Mouse (Mus musculus) cerebellum, adult 8-10 months (tissue): Measurements from ENCODE around the gene Cers6.
A peak's percentile ranks its signal among the peaks of the same experiment; 100 is the strongest.

Experiments
- DNase-seq: peaks from one replicate; pipeline ENCODE4 v3.0.0; 2022

Gene Cers6

DNA sequence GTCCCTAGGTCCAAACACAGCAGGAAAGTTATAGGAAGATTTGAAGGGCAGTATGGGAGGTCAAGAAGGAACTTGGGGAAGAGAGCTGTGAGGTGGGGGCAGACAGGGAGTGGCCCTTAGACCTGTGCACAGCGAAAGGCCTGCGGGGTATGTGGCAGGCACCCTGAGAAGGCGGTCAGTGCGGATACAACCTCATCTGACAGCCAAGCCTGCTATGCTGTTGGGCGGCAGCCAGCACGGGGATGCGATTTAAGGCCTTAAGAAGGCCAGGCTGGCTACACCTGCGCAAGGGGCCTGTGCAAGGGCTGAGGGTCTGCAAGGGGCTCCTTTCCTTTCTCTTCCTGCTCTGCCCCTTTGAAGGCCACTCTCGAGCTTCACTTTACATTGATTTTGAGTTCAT lies 63.1 kb downstream of the Cers6 start:
- peak; percentile 67 for DNase-seq

GRCm38 (mm10) chr2:68925542-68925941 lies 64.3 kb downstream of the Cers6 start:
- no peak for DNase-seq

- no peak for DNase-seq
Observed at GRCm38 (mm10) chr2:68926913-68927790, 65.9 kb downstream of the Cers6 start.

DNA sequence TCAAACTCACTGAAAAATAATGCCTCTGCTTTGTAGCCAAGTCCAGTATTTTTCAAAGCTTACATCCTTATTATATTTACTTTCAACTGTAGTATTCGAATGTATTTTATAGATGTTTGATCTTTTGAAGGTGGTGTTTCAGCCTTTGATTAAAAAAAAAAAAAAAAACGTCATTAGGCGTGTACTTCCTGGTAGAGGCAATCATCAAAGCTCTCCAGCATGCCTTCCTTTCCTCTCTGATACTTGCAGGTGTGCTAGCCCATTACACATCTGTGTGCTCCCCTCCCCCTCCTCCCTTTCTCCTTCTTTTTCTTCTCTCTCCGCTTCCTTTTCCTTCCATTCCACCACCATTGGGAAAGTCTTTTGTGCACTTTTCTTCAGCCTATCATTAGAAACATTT lies 71.0 kb downstream of the Cers6 start:
- DNase-seq: no peak

GRCm38 (mm10) chr2:68932656-68933055 lies 71.4 kb downstream of the Cers6 start:
- no peak for DNase-seq

GRCm38 (mm10) chr2:68934651-68935050 lies 73.4 kb downstream of the Cers6 start:
- no peak for DNase-seq

- DNase-seq: no peak
Observed at GRCm38 (mm10) chr2:68935721-68936294, 74.6 kb downstream of the Cers6 start.

GRCm38 (mm10) chr2:68936773-68937172 lies 75.5 kb downstream of the Cers6 start:
- DNase-seq: no peak

DNA sequence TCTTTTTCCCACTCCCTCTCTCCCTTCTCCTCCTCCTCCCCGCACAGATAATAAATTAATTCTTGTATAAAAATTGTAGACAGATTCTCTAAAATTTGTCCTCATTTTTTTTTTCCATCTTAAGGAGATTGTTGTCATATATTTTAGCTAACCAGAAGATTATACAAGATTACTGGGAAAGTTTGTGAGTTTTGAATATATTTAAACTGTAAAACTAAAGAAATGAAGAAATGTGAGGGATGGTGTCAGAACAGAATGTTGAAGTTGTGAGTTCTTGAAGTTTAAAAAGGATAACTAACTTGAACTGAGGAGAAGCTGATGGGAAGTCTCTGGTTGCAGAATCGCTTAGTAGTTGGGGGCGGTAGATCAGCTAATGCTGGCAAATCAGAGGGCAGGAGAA lies 76.6 kb downstream of the Cers6 start:
- no peak for DNase-seq

DNA sequence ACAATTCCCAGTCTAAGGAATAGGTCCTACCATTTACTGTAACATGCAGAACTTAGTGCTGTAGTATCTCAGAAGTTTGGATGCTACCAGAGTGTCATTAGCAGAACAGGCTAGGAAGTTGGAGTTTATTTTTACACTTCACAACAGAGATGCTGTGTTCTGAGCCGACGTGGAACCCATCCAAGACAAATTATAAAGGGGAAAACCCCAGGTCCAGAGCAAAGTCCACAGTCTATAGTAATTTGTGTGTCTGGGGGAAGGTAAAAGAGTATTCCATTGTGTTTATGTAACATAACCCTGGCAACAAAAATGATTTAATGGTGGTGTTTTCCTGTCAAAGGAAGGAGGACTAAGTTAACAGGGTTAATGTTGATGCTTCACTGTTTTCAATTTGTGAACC lies 83.7 kb downstream of the Cers6 start:
- no peak for DNase-seq

DNA sequence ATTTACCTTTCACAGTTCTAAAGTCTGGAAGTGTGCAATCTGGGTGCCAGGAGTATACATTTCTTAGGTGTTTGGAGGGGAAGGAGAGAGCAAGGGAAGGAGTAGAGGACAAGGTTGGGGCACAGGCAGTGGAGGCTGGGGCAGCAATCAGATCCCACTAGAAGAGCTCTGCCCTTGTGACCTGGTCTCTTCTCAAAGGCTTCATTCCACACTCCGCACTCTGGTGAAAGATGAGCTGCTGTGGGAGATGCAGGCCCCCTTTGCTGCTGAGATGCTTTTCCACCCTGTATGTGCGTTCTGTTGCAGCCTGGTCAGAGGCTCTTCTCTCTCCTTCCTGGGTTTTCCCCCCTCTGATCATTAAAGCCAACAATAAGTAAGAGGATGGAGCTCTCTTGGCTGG lies 84.7 kb downstream of the Cers6 start:
- DNase-seq: no peak

DNA sequence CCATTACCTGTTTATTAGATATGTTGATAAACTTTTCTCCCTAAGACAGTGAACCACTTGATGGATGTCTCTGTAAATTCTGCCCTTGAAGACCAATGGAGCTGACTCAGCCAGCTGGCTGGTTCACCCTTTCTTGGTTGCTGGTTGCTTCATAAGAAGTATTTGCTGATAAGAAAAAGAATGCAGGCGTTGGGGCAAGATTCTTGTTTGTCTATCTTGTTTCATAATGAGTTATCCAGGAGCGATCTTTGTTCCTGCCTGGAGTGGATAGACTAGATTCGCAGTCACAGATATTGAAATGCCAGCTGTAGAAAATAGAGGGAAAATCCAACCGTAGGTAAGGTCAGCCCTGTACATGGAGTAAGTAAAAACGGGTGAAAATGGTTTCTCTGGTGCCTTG lies 85.6 kb downstream of the Cers6 start:
- no peak for DNase-seq

DNA sequence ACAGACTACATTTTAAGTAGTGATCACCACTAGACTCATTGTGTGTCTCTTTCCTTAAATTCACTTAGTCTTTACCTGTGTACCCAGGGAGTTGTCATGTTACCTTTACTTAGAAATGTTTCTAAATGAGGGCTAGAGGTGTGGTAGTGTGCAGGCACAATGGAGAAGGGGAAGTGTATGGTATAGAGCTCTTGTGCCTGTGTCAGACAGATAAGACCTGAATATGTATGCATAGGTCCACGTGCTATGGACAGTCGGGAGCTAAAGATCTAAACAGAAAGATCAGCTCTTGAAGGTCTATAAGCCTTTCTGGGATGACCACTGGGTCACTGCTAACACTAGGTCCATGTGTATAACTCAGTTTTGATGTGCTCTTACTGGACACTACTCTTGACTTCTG lies 87.9 kb downstream of the Cers6 start:
- DNase-seq: no peak

DNA sequence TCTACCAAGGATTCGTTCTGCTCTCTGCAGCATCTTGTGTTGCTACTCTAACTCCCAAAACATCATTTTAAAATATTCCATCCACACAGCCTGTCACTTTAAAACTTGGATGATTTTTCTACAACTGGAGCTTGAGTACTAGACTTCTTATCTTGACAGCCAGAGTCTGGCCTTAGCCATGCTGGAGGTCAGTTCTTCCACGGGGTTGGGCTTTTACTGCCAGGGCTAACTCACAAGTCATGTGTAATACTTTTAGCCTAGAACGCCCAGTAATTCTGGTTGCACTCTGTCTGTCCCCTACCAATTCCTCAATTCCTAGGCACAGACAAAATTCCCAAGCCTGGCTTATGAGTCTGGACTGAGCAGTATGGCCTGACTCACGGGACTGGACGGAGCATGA lies 88.5 kb downstream of the Cers6 start:
- no peak for DNase-seq

DNA sequence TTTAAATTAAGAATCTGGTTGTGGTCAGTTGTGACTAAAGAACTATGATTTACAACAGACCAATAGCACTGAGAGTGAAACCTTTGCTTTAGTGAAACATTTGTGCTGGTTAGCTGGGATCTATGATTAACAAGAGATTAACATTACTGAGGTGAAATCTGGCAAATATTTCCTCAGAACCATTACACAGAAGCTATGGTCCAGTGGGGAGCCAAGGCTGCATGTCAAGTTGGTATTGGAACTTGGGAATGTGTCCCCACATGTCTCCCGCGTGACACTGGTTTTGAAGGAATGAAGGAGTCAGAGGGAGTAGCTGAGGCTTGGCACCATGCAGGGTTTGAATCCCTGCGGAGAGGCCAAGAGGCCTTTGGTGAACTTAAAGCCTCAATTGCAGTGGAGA lies 90.5 kb downstream of the Cers6 start:
- DNase-seq: no peak

- DNase-seq: no peak
Observed at GRCm38 (mm10) chr2:68953688-68954087, 92.4 kb downstream of the Cers6 start.

DNA sequence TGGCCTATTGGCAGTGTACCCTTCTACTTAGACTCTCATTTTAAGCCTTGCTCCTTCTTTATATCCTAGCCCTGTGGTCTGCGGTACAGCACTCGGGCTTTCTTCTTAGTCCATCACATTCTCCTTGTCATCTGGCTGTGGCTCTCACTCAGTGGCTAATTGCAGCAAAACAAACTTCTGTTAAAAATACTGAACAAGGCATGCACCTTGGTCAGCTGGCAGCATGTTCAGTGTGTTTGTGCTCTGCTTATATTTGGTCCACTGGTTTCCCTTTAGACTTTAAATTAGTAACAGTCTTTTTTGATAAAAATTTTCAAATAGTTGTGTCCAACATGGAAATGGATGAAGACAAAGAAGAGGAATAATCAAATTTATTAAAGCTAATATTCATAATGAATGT lies 94.3 kb downstream of the Cers6 start:
- no peak for DNase-seq

DNA sequence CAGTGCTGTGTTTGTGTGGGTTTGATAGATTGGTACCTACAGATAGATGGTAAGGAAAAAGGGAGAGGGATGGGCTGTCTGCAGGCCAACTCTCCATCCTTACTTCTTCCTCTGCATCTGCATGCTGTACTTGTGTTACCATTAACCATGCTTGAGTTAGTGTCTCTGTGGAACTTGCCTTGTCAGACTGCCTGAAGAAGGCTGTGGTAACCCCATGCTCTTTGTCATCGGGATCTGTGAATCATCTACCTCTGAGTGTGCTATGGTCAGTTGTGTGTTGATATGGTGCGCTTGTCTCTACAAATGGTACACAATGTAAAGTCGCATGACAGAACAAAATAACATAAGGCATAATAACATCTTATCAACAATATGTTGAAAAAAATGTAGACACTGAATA lies 94.9 kb downstream of the Cers6 start:
- DNase-seq: no peak

GRCm38 (mm10) chr2:68957831-68958230 lies 96.6 kb downstream of the Cers6 start:
- peak; percentile 44 for DNase-seq

DNA sequence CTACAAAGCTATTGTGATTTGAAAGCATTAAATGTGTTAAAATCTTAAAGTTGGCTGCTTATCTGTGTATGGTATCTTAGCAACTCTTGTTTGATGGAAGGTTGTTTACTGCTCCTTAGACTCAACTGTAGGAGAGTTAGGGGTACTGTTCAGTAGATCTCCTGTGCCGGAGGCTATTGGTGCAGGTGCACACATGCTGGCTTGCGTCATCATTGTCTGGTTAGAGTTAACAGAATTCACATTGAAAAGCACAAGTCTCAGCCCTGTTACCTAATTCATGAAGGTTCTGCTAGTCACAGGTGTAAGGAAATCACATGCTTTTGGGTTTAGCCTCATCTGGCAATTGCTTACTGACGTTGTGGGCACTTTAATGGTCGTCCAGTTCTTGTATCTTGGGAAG lies 98.3 kb downstream of the Cers6 start:
- no peak for DNase-seq

DNA sequence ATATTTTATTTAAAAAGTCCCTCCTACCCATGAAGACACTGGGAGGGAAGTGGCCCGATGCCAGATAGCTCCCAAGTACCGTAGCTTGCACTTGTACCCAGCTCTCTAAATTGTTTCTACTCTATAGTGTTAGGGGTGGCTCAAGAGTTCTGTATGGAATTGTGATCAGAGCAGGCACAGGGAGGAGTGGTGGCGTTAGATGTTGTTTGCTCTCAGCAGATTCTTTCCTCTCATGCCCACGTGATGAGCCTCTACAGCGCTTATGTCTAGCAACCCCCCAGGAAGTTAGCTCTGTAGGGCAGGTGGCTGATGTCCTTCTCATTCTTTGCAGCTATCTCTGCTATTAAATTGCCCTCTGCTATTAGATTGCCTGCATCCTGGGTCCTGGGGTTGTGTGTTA lies 98.8 kb downstream of the Cers6 start:
- DNase-seq: no peak

DNA sequence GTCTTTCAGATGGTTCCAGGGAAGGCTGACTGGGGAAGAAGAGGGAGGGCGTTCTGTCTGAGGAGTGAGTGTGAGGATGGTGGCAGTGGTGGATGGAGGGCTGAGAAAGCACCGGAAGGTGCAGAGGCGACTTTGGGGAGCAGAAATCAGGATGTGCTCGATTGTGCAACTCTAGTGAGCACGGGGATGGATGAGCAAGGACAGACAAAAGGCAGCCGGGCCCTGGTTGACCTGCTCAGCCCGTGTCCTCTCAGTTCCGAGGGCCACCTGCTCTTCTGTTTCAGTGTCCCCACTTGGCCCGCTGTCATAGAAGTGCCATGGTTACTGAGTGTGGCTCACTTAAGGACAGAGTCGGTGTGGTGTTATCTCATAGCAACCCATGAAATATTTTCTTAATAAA lies 99.4 kb downstream of the Cers6 start:
- no peak for DNase-seq

GRCm38 (mm10) chr2:68966360-68966759 lies 105.1 kb downstream of the Cers6 start:
- no peak for DNase-seq

- no peak for DNase-seq
Observed at GRCm38 (mm10) chr2:68968028-68968427, 106.8 kb downstream of the Cers6 start.

- DNase-seq: no peak
Observed at GRCm38 (mm10) chr2:68971840-68972239, 110.6 kb downstream of the Cers6 start.
